Mouse (Mus musculus) left cerebral cortex, adult 2 months (tissue): ENCODE measurements around the gene Lpin2. TPM values are rescaled to one million over a fixed set of nuclear protein-coding genes. Genes with fewer than 3 reads are reported as not detected.

Experiments
- DNase-seq, 2 experiments: peaks; one replicate each; pipeline ENCODE4 v3.0.0; 2021 to 2022; ENCODE audit warnings: low spot score in 2 of 2, mixed read lengths in 1 of 2; ENCODE audit errors: extremely low spot score in 1 of 2
- H3K27ac ChIP-seq: fragments of 200-600 bp; 2 replicates; pipeline ENCODE4 v1.8.1; 2022
- H3K4me3 ChIP-seq: fragments of 200-600 bp; 2 replicates; pipeline ENCODE4 v1.8.1; 2022
- CTCF ChIP-seq: fragments of 200-600 bp; IDR thresholded peaks from 2 replicates; pipeline ENCODE4 v1.8.1; 2022; ENCODE audit warnings: antibody characterized with exemption, mild to moderate bottlenecking, moderate library complexity
- intact Hi-C: fragments of 180-260 bp; cut with DNase I; formaldehyde crosslinking; loops from one replicate; pipeline ENCODE4 v1.15.1; 2025
- total RNA-seq, 2 experiments: library from RNA; stranded (reverse); gene quantifications; 2 replicates each; pipeline ENCODE4 v1.2.3; 2021

Lpin2 gene
- total RNA-seq, 2 experiments from 2014 or later: 85.2 to 86.5 TPM

DNA sequence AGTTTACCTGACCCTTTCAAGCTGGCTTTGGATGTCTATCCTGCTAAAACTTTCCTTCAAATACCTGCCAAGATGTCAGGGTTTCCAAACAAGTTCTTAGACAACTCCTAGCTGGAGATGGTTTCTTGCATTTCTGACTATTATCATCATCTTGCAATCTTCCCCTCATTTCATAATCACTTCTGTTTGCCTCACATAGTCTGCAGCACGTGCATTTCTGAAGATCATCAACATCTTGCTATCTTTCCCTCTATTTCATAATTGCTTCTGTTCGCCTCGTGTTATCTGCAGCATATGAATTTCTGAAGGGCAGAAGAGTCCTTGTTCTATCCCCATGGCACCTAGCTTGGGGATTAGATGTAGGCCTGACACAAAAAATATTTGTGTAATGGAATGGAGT is 112.2 kb downstream of the Lpin2 start:
- no peak for DNase-seq
- H3K27ac ChIP-seq: no peak overlapping the region
- intact Hi-C loops: no loop called here
- no peak overlapping the region for H3K4me3 ChIP-seq
- no peak for TF ChIP-seq CTCF

Other genes with a start within 250 kb of the Lpin2 start
- 1 to 10 TPM; 1.6 to 2.2 TPM for gene Myom1, start 179.9 kb upstream of the Lpin2 start, total RNA-seq
- gene Myl12a, start 179.7 kb upstream of the Lpin2 start, total RNA-seq: 10 to 100 TPM; 39.0 to 43.4 TPM
- gene Emilin2, start 129.4 kb downstream of the Lpin2 start, total RNA-seq: 1 to 10 TPM; 1.7 to 2.0 TPM